Mouse (Mus musculus) adrenal gland (tissue): Measurements from ENCODE around the gene Rnps1.

Experiments
- intact Hi-C: fragments of 180-260 bp; cut with DNase I; formaldehyde crosslinking; loops from one replicate; pipeline ENCODE4 v1.15.1; 2025

Rnps1 gene

DNA sequence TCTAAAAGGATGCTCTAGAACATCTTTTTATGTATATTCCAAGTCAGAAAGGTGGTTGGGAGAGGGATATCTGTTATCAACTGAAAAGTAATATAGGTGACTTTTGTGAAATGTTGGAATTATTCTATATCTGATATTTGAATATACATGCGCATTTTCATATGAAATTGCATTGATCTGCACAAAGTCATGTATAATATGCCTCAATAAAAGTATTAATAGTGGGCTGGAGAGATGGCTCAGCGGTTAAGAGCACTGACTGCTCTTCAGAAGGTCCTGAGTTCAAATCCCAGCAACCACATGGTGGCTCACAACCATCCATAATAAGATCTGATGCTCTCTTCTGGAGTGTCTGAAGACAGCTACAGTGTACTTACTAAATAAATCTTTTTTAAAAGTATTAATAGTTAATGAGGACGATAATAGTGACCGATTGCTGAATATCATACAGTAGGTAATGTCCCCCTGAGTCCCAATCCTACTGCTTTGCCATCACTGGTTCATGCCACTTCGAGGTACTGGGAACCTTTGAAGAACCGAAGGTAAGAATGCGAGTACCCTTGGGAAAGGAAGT, 55.1 kb downstream of the Rnps1 start:
- intact Hi-C loops: no loop called here

DNA sequence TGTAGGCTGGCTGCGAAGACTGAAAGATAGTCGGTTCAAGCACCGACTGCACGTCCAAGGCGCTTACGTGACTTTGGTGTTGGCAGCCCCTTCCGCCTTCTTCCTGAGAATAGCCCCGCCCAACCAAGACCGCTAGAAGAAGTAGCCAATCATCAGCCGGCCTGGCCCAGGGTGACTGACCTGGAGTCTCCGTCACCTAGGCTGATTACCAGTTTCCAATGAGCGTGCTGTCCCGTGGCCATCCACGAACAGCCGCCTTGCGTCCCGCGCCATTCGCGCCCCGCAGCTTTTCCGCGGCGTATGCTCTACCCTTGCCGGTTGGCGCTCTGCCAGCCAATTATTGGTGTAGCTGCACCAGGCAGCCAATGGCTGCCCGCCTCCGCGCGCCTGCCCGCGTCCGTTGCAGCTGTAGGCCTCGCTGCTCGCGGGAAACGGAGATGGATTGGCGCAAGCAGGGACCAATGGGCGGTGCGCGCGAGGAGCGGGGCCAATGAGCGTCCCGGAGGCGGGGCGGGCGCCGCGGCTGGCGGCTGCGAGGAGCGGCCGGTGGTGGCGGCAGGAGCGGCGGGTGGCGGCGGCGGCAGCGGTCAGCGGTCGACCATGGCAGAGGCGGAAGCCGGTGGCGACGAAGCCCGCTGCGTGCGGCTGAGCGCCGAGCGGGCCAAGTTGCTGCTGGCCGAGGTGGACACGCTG, 55.7 kb downstream of the Rnps1 start, which contains the start of the genes E4f1 and Pgp:
E4f1 (minus strand) TSS at position 404 of the 693 bp plus-strand sequence.
Pgp (plus strand) TSS at position 483 of the 693 bp plus-strand sequence.
- intact Hi-C loops: no loop called here

DNA sequence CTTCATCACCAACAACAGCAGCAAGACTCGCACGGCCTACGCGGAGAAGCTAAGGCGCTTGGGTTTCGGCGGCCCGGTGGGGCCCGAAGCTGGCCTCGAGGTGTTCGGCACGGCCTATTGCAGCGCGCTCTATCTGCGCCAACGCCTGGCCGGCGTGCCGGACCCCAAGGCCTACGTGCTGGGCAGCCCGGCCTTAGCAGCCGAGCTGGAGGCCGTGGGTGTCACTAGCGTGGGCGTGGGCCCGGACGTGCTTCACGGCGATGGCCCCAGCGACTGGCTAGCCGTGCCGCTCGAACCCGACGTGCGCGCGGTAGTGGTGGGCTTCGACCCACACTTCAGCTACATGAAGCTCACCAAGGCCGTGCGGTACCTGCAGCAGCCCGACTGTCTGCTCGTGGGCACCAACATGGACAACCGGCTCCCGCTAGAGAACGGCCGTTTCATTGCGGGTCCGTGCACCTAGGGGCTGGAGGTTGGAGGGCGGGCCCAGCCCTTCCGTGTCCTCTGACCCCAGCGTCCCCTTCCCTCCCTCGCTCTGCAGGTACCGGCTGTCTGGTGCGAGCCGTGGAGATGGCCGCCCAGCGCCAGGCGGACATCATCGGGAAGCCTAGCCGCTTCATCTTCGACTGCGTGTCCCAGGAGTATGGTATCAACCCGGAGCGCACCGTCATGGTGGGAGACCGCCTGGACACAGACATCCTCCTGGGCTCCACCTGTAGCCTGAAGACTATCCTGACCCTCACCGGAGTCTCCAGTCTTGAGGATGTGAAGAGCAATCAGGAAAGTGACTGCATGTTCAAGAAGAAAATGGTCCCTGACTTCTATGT, 56.5 kb downstream of the Rnps1 start:
- intact Hi-C loops: no loop called here

DNA sequence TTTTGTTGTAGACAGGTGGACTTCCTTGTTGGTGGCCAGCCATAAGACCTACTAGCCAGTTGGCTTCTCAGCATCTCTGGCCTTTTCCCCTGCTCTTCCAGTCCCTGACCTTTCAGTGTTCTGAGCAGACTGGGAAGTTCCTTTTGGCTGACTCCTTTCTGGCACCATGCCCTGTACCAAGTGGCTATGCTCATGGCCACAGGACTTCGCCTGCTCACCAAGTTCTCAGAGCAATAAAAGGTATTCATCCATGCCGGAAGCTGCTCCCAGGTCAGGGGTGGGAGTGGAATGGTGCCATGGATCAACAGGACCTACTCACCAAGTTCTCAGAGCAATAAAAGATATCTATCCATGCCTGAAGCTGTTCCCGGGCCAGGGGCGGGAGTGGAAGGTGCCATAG, 58.1 kb downstream of the Rnps1 start:
- intact Hi-C loops: no loop called here

DNA sequence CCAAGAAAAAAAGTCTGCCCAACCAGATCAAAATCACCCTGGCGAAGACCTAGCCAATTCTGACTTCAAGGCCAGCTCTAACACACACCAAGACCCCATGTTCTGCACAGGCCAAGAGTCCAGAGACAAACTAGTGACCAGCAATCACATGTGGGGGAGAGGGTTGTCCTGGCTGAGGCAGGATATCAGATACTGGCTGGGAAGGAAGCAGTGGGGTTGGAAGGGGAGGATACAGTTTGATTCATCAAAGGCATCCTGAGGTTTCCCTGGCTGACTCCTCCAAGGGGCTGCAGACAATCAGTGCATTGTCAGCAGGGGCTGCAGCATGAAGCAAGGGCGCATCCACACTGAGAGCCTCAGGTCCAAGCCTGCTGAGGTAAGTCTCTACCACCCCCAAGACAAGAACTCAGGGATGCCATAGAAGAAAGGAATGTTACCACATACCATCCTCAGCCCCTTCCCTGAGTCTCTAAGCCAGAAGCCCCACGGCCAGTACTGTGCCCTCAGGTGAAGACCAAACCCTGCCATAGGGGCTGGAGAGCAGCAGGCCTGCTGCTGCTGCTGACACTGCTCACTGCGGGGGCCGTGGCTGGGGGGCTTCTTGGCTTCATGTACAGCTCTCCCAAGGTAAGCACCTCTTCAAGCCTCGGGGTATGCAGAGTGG, 59.4 kb downstream of the Rnps1 start, which contains the start of gene Bricd5:
Bricd5 (plus strand) TSS at position 273 of the 664 bp plus-strand sequence.
- intact Hi-C loops: no loop called here

DNA sequence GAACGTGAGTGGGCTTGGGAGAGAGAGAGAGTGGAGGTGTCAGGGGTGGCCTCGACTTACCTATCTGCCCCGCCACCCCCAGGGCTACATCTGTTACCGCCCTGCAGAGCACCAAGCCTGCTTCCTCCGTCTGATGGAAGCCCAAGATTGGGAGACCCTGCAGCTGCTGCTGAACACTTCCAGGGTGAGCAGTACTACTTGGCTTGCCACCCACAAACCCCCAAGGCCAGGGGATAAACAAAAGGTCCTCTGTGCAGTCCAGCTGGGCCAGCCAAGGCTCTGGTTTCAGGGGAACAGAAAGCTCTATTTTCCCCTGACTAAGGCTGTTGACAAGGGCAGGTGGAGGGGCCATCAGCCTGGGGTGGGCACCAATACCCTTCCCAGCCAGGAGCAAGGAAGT, 60.2 kb downstream of the Rnps1 start:
- intact Hi-C loops: no loop called here
